Mouse (Mus musculus): Measurements from ENCODE around the gene Comt.

Comt gene

GRCm38 (mm10) chr16:18388583-18389435 is 37.8 kb downstream of the Comt start:
- no peak for DNase-seq (ENCODE audit: low spot score in 2 of 2)

- DNase-seq (ENCODE audit: low spot score in 2 of 2): no peak
These were observed 38.7 kb downstream of the Comt start for GRCm38 (mm10) chr16:18387704-18388582.

GRCm38 (mm10) chr16:18386972-18387371 is 39.7 kb downstream of the Comt start:
- DNase-seq (ENCODE audit: low spot score in 2 of 2): no peak

GRCm38 (mm10) chr16:18386451-18386850 is 40.2 kb downstream of the Comt start:
- DNase-seq (ENCODE audit: low spot score in 2 of 2): no peak

- no peak for DNase-seq (ENCODE audit: low spot score in 2 of 2)
These were observed 41.2 kb downstream of the Comt start for GRCm38 (mm10) chr16:18385411-18385810.

GRCm38 (mm10) chr16:18384659-18385058 is 42.0 kb downstream of the Comt start:
- DNase-seq (ENCODE audit: low spot score in 2 of 2): no peak

- DNase-seq (ENCODE audit: low spot score in 2 of 2): no peak
These were observed 42.4 kb downstream of the Comt start for GRCm38 (mm10) chr16:18384211-18384610.

- DNase-seq (ENCODE audit: low spot score in 2 of 2): no peak
These were observed 42.9 kb downstream of the Comt start for GRCm38 (mm10) chr16:18383756-18384155.

GRCm38 (mm10) chr16:18383045-18383726 is 43.5 kb downstream of the Comt start:
- DNase-seq (ENCODE audit: low spot score in 2 of 2): peak in 1 of 2 experiments; percentile 10

GRCm38 (mm10) chr16:18381621-18382258 is 44.9 kb downstream of the Comt start:
- DNase-seq (ENCODE audit: low spot score in 2 of 2): no peak

GRCm38 (mm10) chr16:18380495-18381063 is 46.1 kb downstream of the Comt start:
- no peak for DNase-seq (ENCODE audit: low spot score in 2 of 2)

- DNase-seq (ENCODE audit: low spot score in 2 of 2): no peak
These were observed 47.2 kb downstream of the Comt start for GRCm38 (mm10) chr16:18379338-18380001.

- DNase-seq (ENCODE audit: low spot score in 2 of 2): no peak
These were observed 48.2 kb downstream of the Comt start for GRCm38 (mm10) chr16:18378489-18378888.

- no peak for DNase-seq (ENCODE audit: low spot score in 2 of 2)
These were observed 49.4 kb downstream of the Comt start for GRCm38 (mm10) chr16:18377203-18377602.

- no peak for DNase-seq (ENCODE audit: low spot score in 2 of 2)
These were observed 50.2 kb downstream of the Comt start for GRCm38 (mm10) chr16:18376297-18376954.

- DNase-seq (ENCODE audit: low spot score in 2 of 2): no peak
These were observed 53.0 kb downstream of the Comt start for GRCm38 (mm10) chr16:18373632-18374031.

GRCm38 (mm10) chr16:18370197-18370596 is 56.5 kb downstream of the Comt start:
- no peak for DNase-seq (ENCODE audit: low spot score in 2 of 2)

- no peak for DNase-seq (ENCODE audit: low spot score in 2 of 2)
These were observed 59.8 kb downstream of the Comt start for GRCm38 (mm10) chr16:18366849-18367248.

GRCm38 (mm10) chr16:18362948-18363347 is 63.7 kb downstream of the Comt start:
- DNase-seq (ENCODE audit: low spot score in 2 of 2): no peak

GRCm38 (mm10) chr16:18360151-18360805 is 66.4 kb downstream of the Comt start:
- DNase-seq (ENCODE audit: low spot score in 2 of 2): no peak
